Mouse (Mus musculus) spleen, adult 2 months (tissue): ENCODE measurements around the gene Olfr1154.

Experiments
- CTCF ChIP-seq: fragments of 200-500 bp; IDR thresholded peaks from 2 replicates; pipeline ENCODE4 v1.5.1; 2011; ENCODE audit warnings: mild to moderate bottlenecking, inconsistent platforms; ENCODE audit not compliant: insufficient read depth, insufficient read length, insufficient replicate concordance; ENCODE audit errors: extremely low read depth
- POLR2A ChIP-seq: fragments of 200-500 bp; IDR thresholded peaks from 2 replicates; pipeline ENCODE4 v1.6.1; 2011; ENCODE audit warnings: low read depth, low read length, inconsistent platforms

GRCm38 (mm10) chr2:87953000-87953399 is 48.0 kb upstream of the Olfr1154 start, which contains the start of gene Olfr1156:
- TF ChIP-seq CTCF (no peak), POLR2A (no peak)
